Mouse (Mus musculus) thymus, adult 2 months (tissue): Measurements from ENCODE around the gene Crebrf.

Experiments
- CTCF ChIP-seq: fragments of 200-500 bp; IDR thresholded peaks from 2 replicates; pipeline ENCODE4 v1.5.1; 2012; ENCODE audit warnings: mild to moderate bottlenecking, control low read depth, low read length, moderate library complexity, borderline replicate concordance; ENCODE audit not compliant: control insufficient read depth, poor library complexity, insufficient read depth; ENCODE audit errors: extremely low read depth
- POLR2A ChIP-seq: fragments of 200-500 bp; IDR thresholded peaks from 2 replicates; pipeline ENCODE4 v1.6.1; 2012; ENCODE audit warnings: mild to moderate bottlenecking, low read length, control low read depth, moderate library complexity; ENCODE audit not compliant: control insufficient read depth, poor library complexity, insufficient read depth; ENCODE audit errors: extremely low read depth

GRCm38 (mm10) chr17:26812607-26813006 lies 97.2 kb downstream of the Crebrf start:
- TF ChIP-seq CTCF, result no peak
- no peak for TF ChIP-seq POLR2A
